Mouse (Mus musculus) embryo, embryonic 11 days (tissue): ENCODE data around the gene Nme8.

Source experiments
- DNase-seq: peaks from one replicate; pipeline ENCODE4 v3.0.0-alpha.2; 2015

The Nme8 gene

DNA sequence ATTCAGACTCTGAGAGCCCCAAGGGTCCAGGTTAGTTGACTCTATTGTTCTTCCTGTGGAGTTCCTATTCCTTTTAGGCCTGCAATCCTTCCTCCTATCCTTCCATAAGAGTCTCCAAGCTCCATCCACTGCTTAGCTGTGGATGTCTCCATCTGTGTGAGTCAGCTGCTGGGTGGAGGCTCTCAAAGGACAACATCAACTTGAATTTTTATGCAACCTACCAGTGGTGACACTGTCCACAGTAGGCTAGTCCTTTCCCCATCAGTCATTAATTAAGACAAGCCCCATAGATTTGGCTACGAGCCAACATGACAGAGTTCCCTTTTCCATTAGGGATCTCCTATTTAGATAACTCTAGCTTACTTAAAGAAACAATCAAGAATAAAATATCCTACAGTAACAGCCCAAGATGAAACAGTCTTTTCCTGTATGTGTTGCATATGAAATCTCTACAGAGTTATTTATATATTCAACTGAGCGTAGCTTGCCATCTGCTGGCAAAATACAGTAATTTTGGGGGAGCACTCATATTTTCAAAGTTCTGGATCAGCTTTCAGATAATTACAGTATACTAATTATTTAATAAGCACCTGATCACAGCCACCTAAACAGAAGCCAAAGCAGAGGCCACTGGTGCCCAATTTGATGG, 57.3 kb downstream of the Nme8 start:
- DNase-seq, result no peak

- DNase-seq, result peak; percentile 54
Observed at GRCm38 (mm10) chr13:19636131-19636530, 61.5 kb downstream of the Nme8 start.

DNA sequence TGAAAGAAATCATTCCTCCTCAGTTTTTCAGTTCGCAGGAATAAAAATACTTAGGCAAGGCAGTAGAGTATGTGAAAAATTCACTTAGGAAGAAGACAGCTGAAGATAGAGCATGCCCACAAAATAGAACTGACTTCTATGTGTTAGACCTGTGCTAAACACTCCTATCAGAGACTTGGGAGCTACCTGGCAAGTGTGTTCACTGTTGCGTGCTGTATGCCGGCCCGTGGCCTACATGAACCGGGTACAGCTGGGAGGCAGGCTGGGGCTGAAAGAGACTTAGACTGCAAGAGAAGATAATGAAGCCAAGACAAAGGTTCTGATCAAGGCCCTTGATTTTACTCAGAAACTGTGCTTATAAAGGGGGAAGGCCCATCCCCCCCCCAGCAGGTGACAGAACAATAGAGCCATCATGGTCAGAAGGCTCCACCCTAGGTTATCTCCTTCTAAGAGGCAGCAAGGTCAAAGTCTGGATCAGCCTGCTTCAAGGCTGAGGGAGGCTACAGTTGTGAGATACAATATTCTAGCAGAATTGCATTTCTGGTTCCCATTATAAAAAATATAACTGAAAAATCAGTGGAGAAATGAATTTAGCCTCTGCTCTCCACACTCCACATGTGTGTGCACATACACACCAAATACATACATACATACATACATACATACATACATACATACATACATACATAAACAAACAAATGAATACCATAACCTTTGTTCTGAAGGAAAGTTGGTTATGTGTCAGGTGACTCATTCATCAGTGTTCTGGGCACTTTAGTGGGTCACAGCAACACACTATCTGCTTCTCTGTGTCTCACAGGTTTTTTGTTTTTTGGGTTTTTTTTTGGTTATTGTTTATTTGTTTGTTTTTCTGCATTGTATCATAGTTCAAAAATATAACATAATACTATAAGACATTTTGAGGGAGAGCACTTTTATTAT, 66.6 kb downstream of the Nme8 start:
- no peak for DNase-seq

DNA sequence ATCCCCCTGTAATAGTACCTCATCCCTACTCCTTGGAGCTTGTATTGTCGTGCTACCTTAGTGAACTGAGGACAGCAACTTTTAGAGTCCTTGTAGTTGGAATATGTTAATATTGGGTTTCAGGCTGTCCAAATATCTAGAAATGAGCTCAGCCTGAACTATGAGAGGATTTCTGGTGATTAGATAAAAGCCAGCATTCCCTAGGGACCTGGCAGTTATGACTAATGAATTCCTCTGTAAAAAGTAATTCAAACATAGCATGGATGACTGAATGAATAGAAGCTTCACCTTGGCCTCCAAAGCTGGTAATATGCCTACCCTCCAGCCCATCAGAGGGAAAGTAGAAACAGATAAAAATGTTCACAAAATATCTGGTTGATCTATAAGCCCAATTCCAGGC, 71.1 kb downstream of the Nme8 start:
- DNase-seq, result no peak

GRCm38 (mm10) chr13:19624632-19625320, 72.8 kb downstream of the Nme8 start:
- no peak for DNase-seq

- DNase-seq, result peak; percentile 45
Observed at GRCm38 (mm10) chr13:19623228-19623905, 74.2 kb downstream of the Nme8 start.

- DNase-seq, result peak; percentile 78
Observed at GRCm38 (mm10) chr13:19622573-19623227, 74.9 kb downstream of the Nme8 start, which contains the start of gene Sfrp4. Gene Sfrp4 (plus strand): TSS chr13:19623104.

GRCm38 (mm10) chr13:19619216-19619927, 78.2 kb downstream of the Nme8 start, which contains the start of gene Epdr1:
Gene Epdr1 (minus strand): TSS chr13:19619927.
- peak; percentile 87 for DNase-seq

DNA sequence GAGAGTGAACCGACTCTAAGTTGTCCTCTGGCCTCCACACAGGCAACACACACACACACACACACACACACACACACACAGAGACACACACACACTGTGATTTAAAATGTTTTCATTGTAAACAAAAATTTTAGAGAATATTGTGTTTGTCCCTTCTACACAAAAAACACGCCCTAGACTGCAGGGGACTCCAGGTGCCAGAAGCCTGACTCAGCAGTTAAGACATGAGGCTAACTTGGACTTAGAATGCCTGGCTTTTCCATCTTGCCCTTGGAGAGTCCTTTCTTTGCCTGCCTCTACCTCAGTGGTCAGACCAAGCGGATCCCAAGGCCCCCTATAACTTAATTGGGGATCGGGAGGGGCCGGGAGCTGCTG, 78.8 kb downstream of the Nme8 start:
- peak; percentile 44 for DNase-seq

DNA sequence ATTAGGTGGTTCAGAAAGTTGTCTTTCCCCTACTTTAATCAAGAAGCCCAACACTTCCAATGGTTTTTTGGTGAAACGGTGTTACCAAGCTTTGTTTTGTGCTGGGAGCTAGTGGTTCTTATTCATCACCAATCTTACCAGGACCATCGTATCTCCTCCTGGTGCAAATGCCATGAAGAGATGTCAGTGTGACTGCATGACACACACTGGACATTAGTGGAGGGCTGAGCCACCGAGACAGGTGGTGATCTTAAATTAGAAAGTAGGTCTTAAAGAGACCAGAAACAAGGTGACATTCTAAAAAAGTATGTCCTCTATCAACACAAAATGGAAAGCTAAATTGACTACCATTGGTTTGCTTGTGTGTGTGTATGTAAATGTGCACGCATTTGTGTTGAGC, 79.5 kb downstream of the Nme8 start:
- no peak for DNase-seq

DNA sequence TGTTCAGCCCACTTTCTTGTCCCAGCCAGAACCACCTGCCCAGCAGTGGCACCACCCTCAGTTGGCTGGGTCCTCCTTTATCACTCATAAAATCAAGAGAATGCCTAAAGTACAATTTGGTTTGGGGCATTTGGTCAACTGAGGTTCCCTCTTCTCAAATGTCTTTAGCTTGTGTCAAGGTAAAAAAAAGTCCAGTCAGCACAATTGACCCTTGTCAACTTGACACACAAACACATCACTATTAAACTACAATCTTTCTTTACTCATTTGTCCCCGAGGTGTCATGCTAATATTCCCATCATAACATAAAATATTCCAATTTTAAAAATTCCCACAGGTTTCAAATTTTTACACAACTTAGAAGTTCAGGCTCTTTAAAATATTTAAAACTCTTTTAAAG, 83.3 kb downstream of the Nme8 start:
- no peak for DNase-seq

- DNase-seq, result no peak
Observed at GRCm38 (mm10) chr13:19613426-19613825, 84.2 kb downstream of the Nme8 start.

- DNase-seq, result no peak
Observed at GRCm38 (mm10) chr13:19612963-19613362, 84.6 kb downstream of the Nme8 start.

GRCm38 (mm10) chr13:19612348-19612747, 85.2 kb downstream of the Nme8 start:
- peak; percentile 35 for DNase-seq

DNA sequence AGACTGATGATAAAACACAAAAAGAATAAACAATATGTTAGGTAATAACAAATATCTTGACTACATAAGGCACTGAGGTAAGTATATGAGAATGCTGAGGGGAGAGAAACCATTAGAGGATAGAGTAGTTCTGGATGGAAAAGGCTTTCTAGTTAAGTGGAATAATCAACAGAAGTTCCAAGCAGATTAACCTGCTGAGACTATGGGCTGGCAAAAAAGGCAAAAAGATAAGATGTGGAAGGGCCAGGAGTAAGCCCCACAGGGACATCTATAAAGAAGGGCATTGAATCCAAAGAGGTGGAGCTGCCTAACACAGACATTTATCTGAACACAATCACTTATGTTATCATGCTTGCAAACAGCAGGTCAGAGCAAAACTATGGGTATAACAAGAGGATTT, 89.5 kb downstream of the Nme8 start:
- DNase-seq, result no peak

DNA sequence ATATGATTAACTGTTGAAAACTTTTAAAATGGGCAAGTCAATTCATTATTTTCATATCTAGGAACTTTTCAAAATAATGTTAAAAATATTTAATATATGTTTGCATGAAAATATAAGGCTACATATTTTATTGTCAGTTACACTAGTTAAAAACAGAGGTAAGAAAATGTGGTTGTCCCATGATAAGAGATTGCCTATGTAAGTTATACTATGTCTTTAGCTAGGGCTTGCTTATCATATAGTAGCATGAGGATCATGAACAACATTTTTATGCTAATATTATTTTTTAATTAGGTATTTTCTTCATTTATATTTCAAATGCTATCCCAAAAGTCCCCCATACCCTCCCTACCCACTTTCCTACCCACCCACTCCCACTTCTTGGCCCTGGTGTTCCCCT, 92.7 kb downstream of the Nme8 start:
- no peak for DNase-seq

- no peak for DNase-seq
Observed at GRCm38 (mm10) chr13:19603719-19604118, 93.9 kb downstream of the Nme8 start.

- no peak for DNase-seq
Observed at GRCm38 (mm10) chr13:19602531-19602930, 95.1 kb downstream of the Nme8 start.

- no peak for DNase-seq
Observed at GRCm38 (mm10) chr13:19599242-19599641, 98.4 kb downstream of the Nme8 start.

GRCm38 (mm10) chr13:19595141-19595540, 102.5 kb downstream of the Nme8 start:
- DNase-seq, result no peak
